Mouse (Mus musculus) skeletal muscle tissue, adult 2 months (tissue): Measurements from ENCODE around the gene Zfp36l2.
"Not testable (repeated sequence)": the region's sequence is repeated elsewhere in the genome, so short reads cannot be mapped to it uniquely, and the experiment has no call there.

ENCODE experiments used
- DNase-seq: peaks from one replicate; pipeline ENCODE4 v3.0.0-alpha.2; 2012; ENCODE audit warnings: low read depth, low spot score

Zfp36l2 gene

DNA sequence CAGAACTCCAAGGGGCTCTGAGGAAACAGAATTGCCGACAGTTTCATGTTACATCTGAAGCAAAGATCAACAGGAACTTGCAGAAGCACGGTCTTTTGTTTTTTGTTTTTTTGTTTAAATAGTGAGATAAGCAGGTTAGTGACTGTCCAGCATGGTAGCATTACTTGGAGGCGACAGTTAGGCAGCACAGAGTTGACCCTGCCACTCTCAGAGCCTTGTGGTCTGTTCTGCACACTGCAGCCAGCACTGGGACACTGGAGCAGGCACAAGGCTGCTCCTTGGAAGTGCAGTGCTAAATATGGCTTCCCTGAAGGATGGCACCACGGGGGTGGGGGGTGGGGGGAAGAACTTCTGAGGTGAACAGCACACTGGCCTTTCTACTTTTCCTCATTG is 7.3 kb upstream of the Zfp36l2 start:
- no peak for DNase-seq

DNA sequence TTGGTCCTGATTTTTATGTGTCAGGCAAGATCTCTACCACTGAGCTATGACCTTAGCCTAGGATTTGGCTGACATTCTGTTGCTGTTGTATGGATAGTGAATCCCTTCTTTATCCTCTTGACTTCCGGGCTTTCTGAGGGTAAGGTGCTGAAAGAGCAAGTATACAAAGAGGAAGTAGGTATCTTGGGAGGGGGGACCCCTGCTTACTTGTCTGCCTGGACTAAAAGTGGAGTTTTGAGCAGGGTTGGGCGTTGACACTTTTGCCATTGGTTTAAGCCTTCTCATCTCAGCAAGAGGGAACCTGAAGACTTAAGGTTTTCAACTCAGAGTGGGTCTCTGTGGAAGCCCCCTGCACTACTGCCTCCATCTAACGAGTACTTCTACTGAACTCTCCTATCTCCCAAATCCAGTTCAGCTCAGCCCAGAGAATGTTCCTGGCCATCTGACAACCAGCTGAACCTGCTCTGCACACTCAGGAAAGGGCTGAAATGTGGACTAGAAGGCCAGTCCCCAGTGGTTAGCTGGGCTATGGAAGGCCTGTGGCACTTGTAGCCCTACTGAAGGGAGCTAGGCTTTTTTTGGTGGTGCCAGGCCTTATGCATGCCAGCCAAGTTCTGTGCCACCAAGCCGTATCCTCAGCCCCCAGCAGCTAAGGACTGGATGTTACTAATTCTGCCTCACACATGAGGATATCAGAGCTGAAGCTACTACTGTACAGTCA is 6.7 kb upstream of the Zfp36l2 start:
- no peak for DNase-seq

DNA sequence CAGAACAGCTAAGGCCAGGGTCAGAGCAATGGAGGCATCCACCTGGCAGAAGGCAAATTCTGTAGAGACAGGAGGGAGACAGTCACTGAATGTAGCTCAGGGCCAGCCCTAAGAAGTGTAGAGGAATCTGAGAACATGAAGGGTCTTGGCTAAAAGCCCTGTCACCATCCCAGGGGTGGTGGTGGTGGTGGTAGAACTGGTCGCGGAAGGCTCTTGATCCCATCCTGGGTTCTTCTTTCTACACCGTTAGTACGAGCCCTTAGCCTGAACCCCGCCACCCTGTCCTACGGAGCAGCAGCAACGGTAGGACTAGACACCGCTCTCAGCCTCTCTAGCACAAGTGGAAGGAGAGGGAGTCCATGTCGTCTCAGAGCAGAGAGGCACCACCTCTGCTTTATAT is 5.7 kb upstream of the Zfp36l2 start:
- no peak for DNase-seq

DNA sequence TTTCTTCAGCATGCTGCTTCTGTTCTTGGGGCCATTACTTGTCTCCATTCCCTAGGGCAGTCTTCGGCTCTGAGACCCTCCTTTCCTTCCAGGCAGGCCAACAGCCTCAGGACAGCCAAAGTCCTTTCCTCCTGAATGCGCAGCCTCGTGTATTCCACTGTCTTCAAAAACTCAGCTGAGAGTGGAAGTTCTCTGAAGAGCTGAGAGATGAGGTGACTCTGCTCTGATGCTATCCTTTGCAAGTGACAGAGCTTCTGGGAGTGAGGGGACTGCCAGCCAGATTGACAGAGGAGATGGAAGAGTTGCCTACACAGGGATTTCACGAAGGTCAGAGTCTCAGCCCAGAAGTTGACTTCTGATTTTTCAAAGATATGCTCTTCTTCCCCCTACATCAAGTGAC is 4.2 kb upstream of the Zfp36l2 start:
- no peak for DNase-seq

DNA sequence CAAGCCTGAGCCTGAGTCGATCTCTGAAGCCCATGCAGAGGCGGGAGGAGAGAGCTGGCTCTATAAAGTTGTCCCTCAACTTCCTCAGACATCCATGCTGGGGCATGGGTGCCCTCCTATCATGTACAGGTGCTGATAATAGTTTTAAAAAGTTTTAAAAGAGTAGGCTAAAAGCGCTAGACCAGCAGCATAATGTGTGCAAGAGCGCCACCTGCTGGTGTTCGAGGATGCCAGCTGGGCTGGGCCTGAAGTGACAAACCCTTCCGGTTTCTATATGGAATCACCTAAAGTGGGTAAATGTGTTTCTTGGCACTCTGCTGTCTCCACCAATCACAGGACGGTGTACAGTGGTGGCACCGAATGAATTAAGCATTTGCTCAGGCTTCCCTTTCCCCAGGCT is 3.1 kb upstream of the Zfp36l2 start:
- peak; percentile 62 for DNase-seq

DNA sequence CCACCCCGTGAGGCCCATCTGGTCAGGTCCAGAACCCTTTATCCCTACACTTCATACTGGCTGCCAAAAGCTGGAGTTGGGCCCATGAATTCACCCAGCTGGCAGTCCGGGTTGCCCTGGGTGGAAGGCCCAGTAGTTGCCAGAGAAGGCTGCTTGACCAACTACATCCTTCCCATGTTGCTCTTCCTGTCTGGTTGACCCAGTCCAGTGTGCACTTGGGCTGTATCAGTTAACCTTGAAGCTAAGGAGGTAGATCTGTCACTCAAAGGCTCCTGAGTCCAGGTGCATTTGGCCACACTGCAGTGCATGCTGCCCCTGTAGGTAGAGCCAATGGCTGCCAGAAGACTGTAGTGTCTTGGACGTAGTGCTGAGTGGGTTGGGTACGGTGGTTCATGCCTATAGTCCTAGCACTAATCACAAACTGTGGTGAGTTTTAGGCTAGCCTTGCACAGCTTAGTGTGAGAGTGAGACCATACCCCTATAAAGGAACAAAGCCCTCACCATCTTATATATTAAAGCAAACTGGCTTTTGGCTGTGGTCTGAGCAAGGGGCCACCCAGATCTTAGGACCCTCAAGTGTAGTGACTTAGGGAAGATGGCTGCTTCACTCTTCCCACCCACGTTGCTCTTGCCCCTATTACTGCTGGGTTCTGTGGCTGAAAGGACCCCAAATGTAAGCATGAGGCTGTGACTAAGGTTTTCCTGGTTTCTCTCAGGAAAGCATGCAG is 1.5 kb upstream of the Zfp36l2 start:
- DNase-seq = no peak

DNA sequence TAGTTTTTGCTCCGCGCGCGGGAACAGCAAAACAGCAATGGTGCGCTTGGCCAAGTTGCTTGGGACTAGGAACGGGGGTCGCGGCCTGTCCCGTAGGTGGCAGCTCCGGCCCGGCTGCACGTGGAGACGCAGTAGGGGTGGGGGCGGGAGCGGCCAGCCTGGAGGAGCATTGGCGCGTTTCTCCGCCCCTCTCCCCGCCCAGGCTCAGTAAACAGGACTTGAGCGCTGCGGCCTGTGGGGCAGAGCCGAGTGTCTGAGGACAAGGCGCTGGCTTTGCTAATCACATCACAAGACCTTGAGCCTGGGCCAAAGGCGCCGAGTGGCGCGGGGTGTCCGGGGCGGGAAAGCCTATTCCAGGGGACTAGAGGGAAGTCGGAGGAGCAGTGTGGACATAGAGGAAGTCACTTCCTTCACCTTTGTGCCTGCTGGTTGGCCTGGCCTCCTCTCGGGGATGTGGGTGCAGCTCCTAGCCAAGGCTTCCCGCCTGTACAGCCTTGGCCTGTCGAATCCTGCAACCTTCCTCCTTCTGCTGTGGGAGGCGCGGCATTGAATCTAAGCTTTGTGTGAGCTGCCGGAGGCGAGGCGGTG is 721 bp upstream of the Zfp36l2 start:
- DNase-seq = peak; percentile 95

DNA sequence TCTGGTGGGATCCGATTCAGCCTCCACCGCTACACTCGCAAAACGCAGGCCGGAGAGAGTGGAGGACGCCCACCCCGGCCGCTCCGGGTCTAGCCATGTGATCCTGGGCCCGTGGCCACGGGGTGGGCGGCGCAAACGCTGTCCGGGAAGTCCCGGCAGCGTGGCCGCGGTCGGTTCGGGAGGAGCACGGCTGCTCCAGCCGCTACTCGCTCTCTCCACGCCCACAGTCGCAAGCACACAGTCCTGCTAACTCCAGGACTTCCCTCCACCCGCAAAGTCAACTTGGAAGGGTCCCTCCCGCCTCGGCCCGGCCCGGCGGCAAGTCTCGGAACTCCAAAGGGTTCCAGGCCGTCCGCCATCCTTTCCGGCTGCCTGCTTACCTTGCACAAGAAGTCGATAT is 483 bp downstream of the Zfp36l2 start:
- DNase-seq = not testable (repeated sequence)

DNA sequence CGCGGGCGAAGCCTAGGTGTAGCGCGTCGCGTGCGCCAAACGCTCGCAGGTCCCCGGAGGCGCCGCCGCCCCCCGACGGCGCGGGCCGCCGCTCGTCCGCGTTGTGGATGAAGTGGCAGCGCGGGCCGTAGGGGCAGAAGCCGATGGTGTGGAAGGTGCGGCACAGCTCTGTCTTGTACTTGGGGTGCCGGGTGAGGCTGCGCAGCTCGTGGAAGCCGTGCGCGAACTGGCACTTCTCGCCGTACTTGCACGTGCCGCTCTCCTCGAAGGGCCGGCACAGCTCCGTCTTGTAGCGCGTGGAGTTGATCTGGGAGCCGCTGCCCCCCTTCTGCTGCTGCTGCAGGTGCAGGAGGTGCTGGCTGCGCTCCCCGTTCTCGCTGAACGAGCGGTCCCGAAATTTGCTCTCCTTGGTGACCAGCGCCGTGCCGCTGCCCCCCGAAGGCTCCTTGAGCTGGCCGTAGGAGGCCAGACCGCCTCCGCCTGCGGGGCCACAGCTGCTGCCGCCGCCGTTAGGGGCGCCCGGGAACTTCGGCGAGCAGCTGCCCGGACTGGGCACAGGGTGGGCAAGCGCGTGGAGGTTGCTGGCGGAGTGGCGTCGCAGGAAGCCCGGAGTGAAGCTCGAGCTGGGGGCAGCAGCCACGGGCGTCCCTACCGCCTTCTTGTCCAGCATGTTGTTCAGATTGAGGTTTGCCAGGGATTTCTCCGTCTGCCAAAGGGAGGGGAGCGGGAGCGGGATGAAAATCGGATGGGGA is 1.1 kb downstream of the Zfp36l2 start:
- no peak for DNase-seq

DNA sequence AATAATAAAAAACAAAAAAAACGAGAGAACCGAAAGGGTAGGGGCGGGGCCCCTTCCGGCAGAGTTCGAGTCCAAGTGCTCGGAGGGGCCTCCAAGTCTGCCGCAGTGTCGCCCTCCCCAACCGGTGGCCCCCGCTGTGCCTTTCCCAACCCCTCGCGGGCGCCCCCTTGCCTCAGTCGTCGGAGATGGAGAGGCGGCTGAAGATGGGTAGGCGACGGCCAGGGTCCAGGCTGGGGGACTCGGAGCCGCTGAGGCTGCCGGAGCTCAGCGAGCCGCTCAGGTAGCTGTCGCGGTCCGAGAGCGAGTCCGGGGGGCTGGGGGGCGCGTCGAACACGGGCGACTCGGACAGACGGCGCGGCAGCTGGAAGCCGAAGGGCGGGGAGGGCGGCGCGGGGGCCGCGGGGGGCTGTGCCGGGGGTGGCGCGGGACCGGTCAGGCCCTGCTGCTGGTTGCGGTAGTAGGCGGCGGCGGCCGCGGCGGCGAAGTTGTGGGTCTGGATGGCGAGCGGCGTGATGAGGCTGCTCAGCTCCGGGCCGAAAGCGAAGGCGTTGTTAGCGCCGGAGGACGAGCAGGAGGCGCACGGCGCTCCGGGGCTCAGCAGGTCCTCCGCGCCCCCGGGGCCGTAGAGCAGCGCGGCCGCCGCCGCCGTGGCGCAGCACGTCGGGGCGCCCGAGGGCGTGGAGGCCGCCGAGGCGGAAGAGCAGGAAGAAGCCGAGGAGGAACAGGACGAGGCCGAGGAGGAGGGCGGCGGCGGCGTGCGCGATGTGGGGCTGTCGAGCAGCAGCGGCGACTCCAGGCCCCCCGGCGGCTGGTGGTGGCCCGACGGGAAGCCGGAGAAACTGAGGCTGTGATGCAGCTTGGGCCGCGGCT is 1.9 kb downstream of the Zfp36l2 start:
- no peak for DNase-seq

DNA sequence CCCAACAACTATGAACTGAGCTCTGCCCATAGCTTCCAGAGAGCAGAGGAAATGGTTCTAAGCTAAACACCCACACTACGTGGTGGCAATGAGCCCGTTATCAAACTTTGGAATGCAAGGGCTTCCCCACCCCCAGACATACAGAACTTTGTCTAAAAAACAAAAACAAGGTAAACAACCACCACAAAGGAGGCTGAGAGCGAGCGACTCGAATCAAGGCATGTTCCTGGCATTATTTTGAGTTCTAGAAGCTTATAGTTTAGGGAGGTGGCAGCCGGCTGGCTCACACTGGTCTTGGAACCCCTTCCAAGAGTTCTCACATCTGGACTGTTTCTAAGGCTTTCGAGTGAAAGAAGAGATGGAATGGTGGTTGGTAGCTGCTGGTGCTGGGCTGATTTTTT is 2.7 kb downstream of the Zfp36l2 start:
- no peak for DNase-seq

DNA sequence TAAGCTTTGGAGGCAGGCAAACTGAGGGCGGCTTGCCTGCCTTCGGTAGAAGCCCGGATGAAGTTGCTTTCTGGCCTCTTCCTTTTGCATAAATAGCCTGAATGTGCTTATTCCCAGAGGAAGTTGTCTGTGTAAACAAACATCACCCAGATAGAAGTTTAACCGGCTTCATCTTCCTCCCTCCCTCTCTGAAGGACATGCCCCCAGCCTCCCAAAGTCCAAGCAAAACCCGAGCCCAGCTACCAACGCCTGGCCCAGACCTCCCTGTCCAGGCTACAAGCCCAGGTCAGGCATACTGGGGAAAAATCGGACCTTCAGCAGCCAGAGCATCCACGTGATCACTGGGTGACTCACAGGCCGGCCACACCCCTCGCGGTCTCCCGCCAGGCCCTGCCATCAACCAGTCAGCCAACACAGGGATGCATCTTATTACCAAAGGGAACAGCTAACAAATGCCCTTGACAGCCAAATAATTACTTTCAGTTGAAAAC is 4.4 kb downstream of the Zfp36l2 start:
- DNase-seq = peak; percentile 89

DNA sequence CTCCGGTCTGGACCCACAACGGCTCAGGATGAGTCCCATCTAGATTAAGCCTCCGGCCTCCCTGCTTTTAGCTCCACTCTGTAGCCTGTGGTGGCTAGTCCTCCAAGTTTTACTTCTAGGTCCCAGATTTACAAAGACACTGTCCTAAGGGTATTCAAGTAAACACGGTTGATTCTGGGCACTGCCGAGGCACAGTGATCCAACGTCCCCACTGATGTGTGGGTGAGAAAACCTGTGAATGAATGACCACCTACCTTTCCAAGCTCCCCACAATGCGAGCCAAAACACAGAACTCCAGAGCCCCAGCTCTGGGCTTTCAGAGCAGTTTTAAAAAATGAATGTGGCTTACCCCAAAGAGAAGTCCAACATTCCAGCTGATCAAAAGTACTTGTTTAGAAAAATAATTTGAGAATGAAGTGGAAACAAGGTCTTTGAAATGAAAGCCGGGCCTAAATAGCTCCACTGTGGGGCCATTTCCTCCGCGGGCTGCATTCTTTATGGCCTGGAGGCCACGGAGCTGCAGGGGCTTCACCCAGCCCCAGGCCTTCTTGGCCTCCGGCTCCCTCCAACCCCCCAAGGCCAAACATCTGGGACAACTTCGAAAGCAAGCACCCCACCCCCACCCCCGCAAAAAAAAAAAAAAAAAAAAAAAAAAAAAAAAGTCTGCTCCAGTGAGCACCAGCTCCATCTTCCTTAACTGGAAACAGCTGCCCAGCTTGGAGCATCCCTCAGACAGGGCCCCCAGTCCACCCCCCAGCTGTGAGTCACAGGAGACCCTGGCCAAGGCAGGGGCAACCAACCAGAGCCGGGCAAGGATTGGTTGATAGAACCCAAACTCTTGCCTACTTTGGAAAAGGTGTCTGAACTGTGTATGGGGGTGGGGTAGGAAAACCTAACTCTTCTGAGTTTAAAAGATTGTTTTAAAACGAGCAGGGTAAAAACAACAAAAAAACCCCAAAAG is 5.2 kb downstream of the Zfp36l2 start:
- peak; percentile 58 for DNase-seq

DNA sequence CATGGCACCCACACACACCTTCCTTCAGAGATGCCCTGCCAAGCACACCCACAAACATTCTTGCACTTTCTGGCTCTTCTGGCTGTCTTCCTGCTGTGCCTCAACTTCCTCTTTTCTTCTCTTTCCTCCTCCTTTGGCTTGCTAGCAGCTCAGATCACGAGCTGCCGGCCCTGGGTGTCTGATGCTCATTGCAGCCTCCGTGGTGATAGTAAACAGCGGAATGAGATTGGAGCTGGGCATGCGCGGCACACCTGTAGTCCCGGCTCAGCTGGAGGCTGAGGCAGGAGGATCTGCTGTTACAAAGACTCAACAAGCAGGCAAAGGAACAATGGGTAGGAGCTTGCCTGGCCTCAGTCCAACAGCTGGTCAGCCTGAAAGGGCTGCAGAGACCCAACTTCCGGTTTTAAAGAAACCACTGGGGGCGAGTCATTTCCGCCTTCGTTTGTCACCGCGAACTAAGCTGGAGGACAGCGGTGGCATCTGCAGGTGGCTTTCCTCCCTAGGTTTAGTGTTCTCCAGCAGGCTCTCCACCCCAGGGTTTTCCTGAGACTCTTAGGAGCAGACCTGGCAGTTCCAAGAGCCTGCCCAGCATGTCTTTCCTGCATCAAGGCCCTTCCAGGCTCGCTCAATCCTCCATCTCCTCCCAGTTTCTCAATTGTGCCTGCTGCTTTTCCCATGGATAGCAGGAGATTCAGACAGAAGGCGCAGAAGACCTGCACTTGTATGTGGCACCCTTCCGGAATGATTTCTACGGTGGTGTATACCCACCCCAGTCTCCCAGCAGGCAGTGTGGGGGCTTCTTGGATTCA is 6.0 kb downstream of the Zfp36l2 start:
- DNase-seq = peak; percentile 65

DNA sequence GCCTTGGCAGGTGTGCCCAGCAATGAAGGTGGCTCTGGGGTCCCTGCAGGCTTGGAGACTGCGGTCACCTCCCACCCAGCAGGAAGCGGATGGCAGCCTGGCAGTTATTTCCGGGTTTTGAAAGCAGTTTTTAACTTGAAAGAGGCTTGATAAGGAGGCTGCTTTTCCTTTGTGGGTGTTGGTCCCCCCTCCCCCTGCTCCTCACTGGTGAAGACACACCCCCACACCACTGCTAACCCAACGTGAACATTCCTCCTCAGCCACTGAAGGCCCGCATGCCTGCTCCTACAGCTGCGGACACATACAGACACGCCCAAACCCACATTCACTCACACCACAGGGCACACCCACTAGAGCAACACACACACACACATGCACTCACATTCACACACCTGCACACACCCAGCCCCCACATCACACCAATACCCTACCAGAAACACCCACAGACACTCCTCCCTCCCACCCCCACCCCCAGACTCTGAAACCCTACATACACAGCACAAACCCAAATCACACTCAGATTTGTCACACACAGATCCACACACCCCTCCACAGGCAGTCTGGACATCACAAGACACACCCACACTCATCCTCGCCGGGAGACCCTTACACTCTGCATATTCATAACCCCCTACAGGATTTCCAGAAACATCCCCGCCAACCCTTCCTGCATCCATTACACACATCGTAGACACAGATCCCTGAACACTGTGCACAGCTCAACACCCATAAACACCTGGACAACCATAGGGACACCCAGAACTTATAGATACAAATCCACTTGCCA is 6.8 kb downstream of the Zfp36l2 start:
- DNase-seq = peak; percentile 68

DNA sequence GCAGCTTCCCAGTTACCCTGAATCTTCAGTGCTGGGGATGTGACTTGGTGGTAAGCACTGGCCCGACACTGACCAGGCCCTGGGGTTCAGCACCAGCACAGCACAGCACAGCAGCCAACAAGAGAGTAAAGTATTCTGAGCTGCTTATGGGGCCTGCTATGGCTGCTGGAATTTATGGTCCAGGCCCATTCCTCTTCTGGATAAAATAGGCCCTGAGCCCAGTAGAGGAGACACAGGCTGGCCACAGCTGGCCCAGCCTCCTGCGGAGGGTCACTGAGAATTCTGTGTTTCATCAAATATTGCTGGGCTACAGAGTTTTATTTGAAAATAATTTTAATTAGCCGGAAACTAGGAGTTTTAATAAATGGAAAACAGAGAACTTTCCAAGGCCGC is 7.8 kb downstream of the Zfp36l2 start:
- no peak for DNase-seq

DNA sequence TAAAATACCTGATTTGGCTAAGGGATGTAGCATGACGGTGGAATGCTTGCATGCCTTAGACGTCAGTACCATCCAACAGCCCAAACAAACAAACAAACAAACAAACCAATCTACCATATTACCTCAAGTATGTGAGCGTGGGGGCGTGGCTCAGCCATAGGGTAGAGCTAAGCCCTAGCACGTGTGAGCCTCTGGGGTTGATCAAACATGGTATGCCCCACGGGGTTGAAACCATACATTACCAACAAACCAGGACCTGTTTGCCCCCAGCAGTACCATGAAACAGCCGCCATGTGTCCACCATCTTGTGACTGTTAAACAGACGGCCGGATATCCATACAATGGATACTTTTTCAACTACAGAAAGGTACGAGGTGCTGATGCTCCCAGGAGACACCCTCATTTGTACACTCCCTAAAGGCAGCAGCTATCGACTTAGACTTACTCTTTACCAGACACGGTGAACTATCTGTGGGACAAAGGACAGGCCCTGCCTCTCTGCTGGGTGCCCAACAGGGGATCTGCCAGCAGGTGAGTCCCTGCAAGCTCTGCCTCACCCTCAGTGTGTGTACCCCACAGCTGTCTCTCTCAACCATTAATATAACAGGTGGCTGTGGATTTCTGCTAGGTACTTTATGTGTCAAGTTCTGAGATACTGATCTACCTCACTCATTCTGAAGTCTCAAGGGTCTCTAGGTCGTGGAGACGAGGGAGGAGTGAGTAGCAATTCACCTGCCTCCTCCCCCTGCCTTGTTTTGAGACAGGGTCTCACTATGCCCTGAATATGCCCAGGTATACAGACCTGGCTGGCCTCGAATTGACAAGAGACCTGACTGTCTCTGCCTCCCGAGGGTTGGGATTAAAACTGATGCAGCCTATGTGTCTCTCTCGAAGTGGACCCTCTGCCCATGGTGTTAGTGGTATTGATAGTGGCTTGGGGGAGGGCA is 8.4 kb downstream of the Zfp36l2 start:
- no peak for DNase-seq
